Mouse (Mus musculus) hindlimb bud, embryonic 11.5 days (tissue): Measurements from ENCODE around the gene Agtpbp1.
"Not testable (repeated sequence)": the region's sequence is repeated elsewhere in the genome, so short reads cannot be mapped to it uniquely, and the experiment has no call there.

ENCODE experiments used
- DNase-seq: peaks from one replicate; pipeline ENCODE4 v3.0.0-alpha.2; 2012; ENCODE audit warnings: low read depth, low spot score; ENCODE audit errors: extremely low spot score

Agtpbp1 gene

DNA sequence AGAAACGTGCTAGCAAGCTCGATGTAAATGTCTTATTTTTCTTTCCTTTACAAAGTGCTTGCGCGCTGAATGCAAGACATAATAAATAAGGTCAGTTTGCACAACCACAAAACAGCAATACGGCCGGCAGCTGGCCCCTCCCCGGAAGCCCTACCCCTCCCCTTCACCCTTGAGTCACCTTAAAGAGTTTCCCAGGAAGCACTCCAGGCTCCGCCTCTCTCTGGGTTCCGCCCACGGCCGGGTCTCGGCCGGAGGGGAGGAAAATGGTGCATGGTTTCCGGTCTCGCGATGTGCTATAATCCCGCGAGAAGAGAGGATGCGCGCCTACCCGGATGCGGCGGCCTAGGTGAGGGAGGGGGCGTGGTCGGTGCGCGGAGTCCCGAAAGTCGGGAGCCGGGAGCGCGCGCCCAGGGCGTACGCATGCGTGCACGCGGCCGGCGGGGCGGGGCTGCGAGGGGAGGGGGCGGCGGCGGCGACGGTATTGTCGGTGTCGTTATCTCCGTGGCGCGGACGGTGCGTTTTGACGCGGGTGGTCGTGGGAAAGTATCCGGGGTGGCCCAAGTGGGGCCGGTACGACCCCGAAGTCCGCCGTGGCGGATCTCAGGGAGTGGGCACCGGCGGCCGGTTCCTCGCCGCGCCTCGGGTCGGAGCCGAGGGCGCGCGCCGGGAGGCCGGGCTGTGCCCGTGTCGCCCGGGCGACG, at the start of gene Agtpbp1, which contains the start of gene Naa35:
Agtpbp1 (minus strand) TSS at position 281 of the 701 bp plus-strand sequence.
Naa35 (plus strand) TSS at position 313 of the 701 bp plus-strand sequence.
- peak; percentile 98 for DNase-seq

DNA sequence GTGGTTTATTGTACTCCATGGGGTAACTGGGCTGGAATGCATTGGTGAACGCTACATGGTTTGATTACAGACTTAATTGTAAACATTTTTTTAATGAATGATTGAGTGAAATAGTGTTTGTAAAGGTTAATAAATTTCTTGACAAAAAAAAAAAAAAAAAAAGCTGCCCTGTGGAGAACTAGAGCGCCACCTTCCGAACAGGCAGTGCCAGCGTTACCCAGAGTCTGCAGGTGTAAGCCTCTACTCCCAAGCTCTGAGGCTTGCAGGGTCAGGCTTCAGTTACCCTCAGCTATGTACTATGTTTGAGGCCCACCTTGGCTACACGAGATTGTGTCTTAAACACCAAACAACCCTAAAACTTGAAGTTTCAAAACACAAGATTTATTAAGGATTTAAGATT, 49.6 kb upstream of the Agtpbp1 start:
- no peak for DNase-seq

DNA sequence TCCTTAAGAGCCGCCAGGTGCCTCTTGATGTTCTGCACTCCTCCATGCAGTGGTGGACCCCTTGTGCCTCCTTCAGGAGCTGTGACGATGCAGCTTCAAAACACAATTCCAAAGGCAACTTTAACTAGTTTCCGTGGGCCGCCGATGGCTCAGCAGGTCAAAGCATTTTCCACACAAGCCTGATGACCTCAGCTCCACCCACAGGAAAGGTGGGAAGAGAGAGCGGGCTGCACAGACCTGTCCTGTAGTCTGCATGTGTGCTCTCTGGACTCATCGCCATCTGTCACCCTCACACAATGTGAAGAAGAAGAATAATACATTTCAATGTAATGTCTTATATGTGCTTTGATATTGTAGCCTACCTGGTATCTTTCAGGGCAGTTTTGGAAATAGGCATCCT, 41.7 kb upstream of the Agtpbp1 start:
- no peak for DNase-seq

DNA sequence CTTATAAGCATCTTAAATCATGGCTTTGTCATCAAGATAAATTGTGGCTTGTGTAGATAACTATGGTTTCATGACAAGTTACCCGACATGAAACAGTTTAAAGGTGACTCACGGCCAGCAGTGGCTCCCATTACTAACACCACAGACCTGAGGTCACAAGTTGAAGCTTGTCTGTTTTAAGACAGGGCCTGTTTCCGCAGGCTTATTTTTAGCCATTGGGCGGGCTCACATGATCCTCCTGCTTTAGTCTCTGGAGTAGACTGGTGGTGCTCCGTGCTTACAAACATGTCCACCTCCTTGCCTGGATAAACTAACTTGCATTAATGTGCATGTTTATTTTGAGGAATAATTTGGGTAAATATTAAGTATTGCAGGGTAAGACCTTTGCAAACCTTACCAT, 39.9 kb upstream of the Agtpbp1 start:
- no peak for DNase-seq

DNA sequence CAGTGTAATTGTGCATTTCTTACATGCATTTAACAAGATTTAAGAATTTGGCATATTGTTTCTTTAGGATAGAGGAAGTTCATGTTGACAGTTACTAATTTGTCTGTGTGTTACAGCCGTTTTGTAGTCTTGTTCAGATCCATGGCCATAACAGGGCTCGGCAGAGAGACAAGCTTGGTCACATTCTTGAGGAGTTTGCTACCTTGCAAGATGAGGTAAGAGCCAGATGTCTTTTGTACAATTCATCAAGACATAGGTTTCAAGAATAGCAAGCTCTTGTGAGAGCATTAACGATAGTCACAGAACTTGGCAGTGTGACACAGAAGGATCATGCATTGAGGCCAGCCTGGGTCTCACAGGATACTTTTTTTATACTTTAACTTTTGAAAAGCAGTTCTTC, 39.4 kb upstream of the Agtpbp1 start:
- no peak for DNase-seq

DNA sequence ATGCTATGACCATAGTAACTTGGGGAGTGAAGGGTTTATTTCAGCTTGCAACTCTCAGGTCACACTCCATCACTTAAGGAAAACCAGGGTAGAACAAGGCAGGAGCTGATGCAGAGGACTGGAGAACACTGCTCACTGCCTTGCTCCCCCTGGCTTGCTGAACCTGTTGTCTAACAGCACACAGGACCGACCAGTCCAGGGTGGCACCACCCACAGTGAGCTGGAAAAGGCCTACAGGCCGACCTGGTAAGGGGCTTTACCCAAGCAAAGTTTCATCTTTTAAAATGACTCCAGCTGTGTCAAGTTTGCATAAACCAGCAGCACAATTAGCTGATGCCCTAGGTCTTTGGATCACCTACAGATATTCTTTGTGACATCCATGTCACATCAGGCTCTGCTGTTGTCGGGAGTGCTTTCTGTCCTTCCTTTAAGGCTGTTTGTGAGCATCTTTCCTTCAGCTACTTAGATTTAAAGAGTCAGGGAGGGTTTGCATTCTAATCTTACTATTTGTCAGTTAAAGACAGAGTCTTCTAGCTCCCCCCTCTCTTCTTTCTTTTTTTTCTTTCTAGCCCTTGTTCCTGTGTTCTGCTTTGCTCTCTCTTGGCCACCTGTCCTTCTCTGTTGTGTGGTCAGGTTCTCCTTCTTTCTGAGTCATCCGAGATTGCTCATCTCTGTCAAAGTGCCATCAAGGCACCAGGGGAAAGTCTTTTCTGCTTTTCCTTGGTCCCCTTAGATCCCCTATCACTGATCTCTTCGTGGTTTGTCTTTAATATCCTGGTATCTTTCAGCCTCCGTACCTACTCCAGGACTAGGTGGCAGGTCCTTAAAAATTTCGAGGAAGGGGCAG, 36.8 kb upstream of the Agtpbp1 start:
- DNase-seq: no peak

DNA sequence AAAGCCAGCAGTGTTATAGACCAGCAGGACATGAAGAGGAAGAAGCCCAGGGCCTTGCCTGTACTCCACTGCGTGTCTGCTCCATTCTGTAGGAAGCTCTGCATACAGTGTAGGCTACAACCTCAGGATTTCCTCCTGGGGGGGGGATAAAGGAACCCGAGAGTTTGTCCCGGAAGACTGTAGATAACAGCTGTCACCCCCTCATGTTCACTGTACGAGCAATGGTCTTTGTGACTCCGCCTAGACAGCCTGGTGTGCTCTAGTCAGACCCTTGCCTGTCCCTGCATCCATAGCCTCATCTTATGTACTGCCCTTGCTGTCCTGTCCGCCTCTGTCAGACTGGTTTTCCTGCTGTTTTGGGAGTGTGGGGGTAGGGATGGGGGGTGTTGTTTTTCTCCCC, 33.4 kb upstream of the Agtpbp1 start:
- DNase-seq: no peak

DNA sequence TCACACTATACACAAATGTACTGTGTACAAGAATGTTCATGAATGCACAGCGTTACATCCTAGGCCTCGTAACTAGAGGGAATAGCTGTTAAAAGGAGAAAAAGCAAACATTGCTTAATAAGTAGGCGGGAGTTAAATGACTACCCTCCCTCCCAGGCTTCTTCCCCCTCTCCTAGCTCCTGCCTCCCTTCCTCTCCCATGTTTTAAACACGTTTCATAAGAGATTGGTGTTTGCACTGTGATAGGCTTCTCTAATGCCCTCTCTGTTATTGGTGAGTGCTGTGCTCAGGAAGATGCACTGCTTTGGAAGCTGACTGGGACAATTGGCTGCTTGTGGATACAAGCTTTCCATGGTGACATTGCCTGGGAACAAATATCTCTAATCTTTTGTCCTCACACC, 30.5 kb upstream of the Agtpbp1 start:
- DNase-seq: no peak

DNA sequence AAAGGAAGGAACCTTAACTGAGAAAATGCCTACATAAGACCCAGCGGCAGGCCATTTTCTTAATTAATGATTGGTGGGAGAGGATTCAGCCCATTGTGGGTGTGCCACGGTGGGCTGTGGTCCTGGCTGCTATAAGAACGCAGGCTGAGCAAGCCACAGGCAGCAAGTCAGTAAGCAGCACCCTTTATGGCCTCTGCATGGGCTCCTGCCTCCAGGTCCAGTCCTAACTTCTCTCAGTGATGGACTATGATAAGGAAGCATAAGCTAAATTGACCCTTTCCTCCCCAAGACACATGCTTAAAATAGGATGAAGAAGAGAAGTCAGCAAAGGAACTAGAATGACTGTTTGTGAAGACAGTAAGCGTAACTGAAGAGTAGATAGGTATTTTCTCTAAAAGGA, 30.1 kb upstream of the Agtpbp1 start:
- no peak for DNase-seq

DNA sequence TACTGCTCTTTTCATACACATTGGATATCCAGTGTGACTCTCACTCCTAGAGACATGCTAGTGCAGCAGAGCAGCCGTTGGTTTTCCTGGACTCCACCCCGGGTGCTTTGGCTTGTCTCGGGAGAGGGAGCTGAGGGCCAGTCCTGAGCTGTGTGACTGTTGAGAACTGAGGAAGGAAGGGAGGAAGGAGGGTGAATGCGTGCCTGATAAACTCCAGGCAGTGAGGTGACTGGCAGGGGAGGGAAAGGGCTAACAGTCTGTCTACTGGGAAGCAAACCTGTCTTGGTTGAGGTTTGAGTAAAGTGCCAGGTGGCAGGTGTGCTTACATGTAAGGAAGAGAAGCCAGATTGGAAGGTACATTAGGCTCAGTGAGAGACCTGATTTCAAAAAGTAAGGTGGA, 28.8 kb upstream of the Agtpbp1 start:
- no peak for DNase-seq

DNA sequence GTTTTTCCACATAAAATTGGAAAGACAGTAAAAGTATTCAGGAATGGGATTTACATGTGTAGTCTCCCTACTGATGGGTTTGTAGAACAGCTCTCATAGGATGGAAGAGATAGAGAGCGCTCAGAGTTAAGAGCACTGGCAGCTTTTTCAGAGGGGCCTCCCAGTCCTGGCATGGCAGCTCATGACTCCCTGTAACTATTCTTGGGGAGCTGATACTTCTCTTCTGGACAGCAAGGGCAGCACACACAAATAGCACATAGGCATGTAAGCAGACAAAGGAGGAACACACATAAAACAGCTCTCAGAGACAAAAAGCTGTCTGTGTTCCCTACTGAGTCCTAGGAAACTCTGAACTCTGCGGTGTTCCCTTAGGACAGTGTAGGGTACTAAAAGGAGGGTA, 25.4 kb upstream of the Agtpbp1 start:
- no peak for DNase-seq

DNA sequence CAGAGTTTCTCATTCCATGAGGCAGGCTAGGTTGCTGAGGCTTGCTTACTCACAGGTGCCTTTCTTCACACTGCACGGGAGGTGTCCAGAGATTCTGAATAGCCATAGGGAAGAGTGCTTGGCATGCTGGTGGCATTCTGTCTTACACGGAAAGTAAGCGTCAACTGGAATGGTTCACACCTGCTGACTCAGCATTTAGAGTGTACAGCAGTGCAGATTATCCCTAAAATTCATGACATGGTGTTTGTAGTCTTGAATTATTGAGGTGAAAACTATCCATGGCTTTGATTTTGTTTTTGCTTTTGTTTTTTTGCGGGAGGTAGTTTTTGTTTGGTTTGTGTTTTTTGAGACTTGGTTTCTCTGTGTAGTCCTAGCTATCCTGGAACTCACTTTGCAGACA, 24.9 kb upstream of the Agtpbp1 start:
- no peak for DNase-seq

DNA sequence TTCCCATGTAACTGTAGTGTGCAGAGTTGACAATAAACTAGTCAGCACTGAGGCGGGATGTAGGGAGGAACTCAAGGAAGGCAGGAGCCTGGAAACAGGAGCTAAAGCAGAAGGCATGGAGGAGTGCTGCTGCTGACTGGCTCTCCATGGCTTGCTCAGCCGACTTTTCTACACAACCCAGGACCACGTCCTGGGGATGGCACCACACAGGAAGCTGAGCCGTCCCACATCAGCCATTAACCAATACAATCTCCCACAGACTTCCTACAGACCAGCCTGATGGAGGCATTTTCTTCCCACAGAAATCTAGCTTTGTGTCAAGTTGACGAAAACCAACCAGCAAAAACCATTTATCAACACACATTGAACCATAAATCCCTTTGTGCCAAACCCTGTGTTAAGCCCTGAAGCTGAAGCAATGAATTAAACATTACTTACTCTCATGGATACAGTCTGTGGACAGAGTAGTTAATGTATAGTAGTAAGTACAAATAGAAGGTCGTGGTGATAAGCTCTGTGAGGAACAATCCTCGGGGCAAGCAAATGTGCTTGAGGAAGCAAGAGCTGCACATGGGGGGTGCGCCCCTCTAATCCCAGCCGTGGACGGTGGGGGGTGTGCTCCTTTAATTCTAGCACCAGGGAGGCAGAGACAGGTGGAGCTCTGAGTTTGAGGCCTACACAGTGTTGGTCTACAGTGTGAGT, 20.3 kb upstream of the Agtpbp1 start:
- DNase-seq: no peak

DNA sequence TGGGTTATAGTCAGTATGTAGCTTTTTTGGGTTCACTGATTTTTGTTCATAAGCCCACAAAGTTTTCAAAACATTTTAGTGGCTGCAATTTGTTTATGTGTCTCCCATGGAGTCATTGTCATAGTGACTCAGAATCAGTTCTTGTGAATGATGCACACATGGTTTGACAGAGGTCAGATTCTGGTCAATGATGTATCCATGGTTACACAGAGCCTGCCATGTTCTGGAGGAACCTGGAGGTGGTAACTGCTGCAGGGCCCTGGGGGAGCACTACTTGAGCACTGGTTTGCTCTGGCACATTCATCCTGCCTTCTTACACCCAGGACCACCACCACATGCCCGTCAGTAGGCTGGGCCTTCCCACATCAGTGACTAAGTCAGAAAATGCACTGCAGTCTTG, 19.5 kb upstream of the Agtpbp1 start:
- DNase-seq: no peak

DNA sequence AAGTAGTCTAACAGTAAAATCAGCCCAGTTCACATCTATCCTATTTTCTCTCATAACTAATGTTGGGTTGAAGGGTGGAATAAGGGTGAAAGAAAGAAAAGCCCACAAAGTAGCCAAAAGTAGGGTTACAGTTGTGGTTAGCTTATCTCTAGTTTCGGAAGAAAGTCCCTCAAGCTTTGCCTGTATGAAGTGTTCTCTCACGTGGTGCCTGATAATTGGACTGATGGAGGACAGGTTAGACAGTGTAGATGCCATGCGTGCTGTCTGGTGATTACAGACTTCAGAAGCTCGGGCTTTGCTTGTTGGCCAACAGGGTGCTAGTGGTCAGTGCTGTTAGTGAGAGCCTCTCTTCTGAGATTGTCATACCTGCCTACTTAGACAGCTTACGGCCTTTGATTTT, 18.1 kb upstream of the Agtpbp1 start:
- DNase-seq: no peak

DNA sequence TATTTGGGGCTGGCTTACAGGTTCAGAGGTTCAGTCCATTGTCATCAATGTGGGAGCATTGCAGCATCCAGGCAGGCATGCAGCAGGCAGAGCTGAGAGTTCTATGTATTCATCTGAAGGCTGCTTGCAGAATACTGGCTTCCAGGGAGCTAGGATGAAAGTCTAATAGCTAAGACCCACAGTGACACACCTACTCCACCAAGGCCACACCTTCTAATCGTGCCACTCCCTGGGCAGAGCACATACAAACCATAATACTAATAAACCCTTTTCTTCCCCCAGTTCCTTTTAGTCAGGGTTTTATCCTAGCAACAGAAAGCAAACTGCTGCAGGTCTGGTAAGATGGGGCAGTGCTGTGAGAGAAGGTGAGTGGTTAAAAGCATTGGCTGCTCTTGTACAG, 7.6 kb upstream of the Agtpbp1 start:
- no peak for DNase-seq

DNA sequence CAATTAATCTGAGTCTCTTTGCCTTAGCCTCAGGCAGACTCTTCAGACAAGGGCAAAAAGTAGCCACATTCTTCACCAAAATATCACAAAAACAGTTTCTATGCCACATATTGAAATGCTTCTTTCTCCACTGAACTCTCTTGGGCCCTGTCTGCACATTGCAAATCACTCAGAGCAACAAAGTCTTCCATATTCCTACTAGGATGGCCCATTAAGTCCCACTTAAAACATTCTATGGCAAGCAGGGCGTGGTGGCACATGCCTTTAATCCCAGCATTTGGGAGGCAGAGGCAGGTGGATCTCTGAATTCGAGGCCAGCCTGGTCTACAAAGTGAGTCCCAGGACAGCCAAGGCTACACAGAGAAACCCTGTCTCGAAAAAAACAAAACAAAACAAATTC, 7.0 kb upstream of the Agtpbp1 start:
- DNase-seq: not testable (repeated sequence)

DNA sequence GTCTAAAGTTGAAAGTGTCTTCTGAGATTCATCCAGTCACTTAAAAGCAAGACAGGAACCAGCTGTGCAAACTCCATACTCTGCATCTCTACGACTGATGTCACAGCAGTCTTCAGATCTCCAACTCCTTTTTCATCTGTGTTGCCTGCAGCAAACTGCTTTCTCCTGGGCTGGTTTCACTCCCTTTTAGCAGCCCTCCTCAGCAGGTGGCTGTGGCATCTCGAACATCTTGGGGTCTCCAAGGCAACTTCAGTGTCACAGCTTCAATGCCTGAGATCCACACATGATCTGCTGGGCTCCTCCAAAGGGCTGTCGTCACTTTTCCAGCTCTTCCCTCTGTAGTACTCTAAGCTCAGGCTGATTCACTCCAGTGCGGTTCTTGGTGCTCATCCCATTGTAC, 5.7 kb upstream of the Agtpbp1 start:
- DNase-seq: no peak

DNA sequence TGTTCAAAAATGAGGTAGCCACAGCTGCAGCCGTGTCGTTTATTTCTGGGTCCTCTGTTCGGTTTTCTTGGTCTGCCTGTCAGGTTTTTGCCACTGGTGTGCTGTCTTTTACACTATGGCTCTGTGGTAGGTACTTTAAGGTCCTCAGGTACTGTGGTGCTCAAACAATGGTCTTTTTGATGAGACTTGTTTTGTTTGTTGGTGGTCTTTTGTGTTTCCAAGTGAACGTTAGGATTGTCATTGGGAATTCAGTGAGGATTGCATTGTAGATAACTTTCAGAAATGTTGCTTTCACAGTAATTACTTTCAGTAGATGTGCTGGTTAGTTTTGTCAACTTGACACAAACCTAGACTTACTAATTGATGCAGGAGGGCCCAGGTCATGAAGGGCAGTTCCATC, 4.6 kb upstream of the Agtpbp1 start:
- no peak for DNase-seq

DNA sequence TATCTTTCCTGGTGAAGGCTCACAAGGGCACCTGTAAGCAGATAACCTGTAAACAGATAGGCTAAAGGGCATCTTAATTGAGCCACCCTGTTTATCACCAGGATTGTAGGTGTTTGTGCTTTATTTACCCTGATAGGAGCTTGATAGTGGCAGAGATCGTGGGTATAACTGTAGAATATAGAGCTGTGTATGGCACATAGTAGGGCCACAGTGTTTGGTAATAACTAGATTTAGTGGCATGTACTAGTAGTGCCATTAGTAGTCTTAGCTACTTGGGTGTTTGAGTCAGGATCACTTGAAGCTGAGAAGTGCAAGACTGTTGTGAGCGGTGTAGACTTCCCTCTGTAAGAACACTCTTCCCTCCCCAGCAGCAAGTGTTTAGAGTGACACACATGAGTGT, 2.2 kb upstream of the Agtpbp1 start:
- no peak for DNase-seq

DNA sequence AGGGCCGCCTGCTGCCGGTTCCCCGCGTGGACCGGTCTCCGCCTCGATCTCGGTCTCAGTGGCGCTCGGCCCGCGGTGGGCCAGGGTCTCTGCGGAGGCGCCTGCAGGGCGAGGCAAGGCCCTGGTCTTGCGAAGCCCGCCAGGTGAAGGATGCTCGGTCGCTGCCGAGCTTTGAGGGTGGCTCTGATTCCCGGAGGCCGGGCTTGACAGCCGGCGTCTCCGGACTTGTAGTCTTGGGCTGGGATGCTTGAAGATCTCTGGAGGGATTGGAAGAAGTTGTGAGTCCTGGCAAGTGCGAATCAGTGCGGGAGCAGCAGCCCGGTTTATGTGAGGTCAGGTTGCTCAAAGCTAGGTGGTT, 600 bp upstream of the Agtpbp1 start:
- no peak for DNase-seq

DNA sequence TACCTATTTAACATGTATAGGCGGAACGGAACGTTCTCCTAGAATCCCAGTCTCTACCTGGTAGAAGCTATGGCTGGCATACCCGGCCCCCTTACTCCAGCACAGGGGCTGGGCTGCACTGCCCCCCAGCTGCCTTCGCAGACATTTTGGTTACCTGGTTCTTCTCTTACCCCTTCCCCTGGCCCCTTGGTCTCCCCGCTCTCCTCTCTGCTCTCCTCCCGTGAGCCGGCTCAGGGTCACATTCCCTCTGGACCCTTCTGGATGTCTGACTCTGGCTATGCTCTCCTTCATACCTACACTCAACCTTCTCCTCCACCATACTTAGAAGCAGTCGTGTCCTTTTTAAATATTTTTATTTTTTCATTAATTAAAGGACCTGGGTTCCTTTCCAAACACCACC, 546 bp downstream of the Agtpbp1 start:
- DNase-seq: no peak
